Mouse (Mus musculus): ENCODE measurements around the gene AC161166.1. TPM values are rescaled to one million over a fixed set of nuclear protein-coding genes. Genes with fewer than 3 reads are reported as not detected.

AC161166.1 gene
- not detected in 2 replicates for polyA plus RNA-seq (2012; rRNA removed; ENCODE audit: low replicate concordance)

GRCm38 (mm10) chr7:24512355-24512754 lies at the start of gene AC161166.1:
Gene AC161166.1, minus strand, starts transcription at chr7:24512455.

GRCm38 (mm10) chr7:24546068-24546614 lies 33.9 kb upstream of the AC161166.1 start, which contains the start of the genes Pinlyp and Xrcc1:
Gene Pinlyp, minus strand, starts transcription at chr7:24546118.
Gene Xrcc1, plus strand, starts transcription at chr7:24546289.

DNA sequence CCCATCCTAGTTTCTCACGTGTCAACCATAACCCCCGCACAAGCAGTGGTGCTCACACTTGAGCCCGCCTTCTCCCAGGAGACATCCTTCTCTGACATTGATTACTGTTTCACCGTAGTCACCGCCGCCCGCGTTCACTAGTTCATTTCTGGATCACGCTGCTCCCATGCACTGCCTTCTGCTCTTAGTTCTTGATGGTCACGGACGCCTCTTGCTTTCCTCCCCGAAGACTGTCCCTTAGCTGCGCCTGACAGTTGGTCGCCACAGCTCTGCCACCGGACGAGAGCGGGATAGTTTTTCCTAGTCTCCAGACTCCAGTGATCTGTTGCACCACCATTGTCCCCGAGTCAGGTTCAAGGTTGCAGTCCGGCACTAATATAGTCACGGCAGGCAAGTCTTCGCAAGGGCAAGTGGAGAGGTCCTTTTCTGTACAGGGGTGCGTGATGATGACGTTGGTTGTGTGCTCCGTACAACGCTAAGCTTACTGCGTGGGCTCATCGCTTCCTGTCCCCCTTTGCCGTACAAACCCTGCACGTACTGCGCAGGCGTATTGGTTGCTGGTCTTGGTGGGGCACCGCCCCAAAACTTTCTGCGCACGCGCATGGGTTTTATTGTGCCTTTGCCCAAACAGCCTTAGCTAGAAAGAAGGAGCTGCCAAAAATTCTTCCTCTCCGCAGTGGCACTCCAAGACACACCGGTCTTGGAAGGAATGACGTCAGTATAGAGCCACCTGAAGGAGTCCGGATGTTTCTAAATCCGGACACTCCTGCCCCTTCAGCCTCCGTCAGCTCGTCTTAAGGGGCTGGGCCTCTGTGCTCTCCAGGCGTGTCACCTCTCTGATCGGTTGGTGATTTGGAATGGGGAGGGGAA lies 18.0 kb upstream of the AC161166.1 start, which contains the start of gene Irgq:
TSS of gene Irgq (plus strand) at position 628 of the 870 bp plus-strand sequence.

GRCm38 (mm10) chr7:24506838-24507725 lies 5.2 kb downstream of the AC161166.1 start, which contains the start of gene Zfp428:
Gene Zfp428, plus strand, starts transcription at chr7:24507006.

GRCm38 (mm10) chr7:24481474-24482207 lies 30.6 kb downstream of the AC161166.1 start, which contains the start of gene Cadm4:
Gene Cadm4, plus strand, starts transcription at chr7:24482023.

DNA sequence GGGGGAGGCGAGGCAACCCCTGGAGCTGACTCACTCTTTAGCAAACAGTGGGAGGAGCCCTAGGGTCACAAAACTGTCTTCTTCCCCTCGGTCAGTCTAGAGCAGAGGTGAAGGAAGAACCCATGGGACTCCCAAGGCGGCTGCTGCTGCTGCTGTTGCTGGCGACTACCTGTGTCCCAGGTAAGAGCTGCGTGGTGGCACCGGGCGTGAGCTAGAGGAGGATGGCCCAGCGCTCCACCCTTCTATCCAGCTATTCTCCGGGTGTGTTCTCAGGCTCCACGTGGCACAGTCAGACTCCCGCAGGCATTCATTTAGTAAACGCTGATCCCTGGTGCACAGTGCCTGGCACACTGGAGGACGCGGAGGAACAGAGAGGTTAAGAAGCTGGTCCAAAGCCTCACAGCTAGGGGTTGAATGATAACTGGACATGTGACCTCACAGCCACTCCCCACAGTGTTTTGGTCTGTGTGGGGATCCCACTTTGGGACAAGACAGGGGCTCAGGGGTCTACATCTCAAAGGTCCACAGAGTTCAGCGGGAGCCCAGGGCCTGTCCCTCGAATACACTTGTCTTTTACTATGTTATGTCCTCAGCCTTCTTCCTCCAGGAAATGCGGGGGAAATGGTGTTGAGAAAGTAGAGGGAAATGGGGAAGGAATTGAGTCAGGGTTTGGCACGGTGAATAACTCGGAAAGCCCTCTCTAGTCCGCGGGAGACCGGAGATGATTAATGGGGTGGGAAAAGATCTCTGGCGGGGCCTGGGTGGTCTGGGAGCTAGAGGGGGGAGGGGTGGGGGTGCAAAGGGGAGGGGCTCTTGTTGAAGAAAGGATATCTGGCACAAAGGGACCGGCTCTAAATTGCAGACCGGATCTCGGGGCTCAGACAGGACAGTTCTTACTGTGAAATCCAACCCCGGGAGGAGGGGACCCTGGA lies 49.6 kb downstream of the AC161166.1 start, which contains the start of gene Plaur:
TSS of gene Plaur (plus strand) at position 97 of the 932 bp plus-strand sequence.

Other genes starting within 250 kb of the AC161166.1 start
- 1.2 and 2.0 TPM in 2 replicates for gene Zfp93, start 242.0 kb downstream of the AC161166.1 start, polyA plus RNA-seq (2012; rRNA removed; ENCODE audit: low replicate concordance)
- 3.0 and 5.6 TPM in 2 replicates for gene Zfp61, start 211.2 kb downstream of the AC161166.1 start, polyA plus RNA-seq (2012; rRNA removed; ENCODE audit: low replicate concordance)
- 4.3 and 7.8 TPM in 2 replicates for gene Zfp94, start 195.8 kb downstream of the AC161166.1 start, polyA plus RNA-seq (2012; rRNA removed; ENCODE audit: low replicate concordance)
- gene Tescl, start 178.5 kb downstream of the AC161166.1 start, polyA plus RNA-seq (2012; rRNA removed; ENCODE audit: low replicate concordance) = not detected in 2 replicates
- gene Lypd5, start 163.3 kb downstream of the AC161166.1 start, polyA plus RNA-seq (2012; rRNA removed; ENCODE audit: low replicate concordance) = 0.16 and 2.8 TPM in 2 replicates
- 35.8 and 76.3 TPM in 2 replicates for gene Kcnn4, start 142.2 kb downstream of the AC161166.1 start, polyA plus RNA-seq (2012; rRNA removed; ENCODE audit: low replicate concordance)
- 64.5 and 74.1 TPM in 2 replicates for gene Smg9, start 112.8 kb downstream of the AC161166.1 start, polyA plus RNA-seq (2012; rRNA removed; ENCODE audit: low replicate concordance)
- gene Irgc1, start 60.2 kb downstream of the AC161166.1 start, polyA plus RNA-seq (2012; rRNA removed; ENCODE audit: low replicate concordance) = 1.1 and 4.1 TPM in 2 replicates
- 14.8 and 26.7 TPM in 2 replicates for gene Plaur, start 50.0 kb downstream of the AC161166.1 start, polyA plus RNA-seq (2012; rRNA removed; ENCODE audit: low replicate concordance)
- 12.6 and 19.7 TPM in 2 replicates for gene Cadm4, start 30.4 kb downstream of the AC161166.1 start, polyA plus RNA-seq (2012; rRNA removed; ENCODE audit: low replicate concordance)
- 4.9 and 17.5 TPM in 2 replicates for gene Zfp428, start 5.4 kb downstream of the AC161166.1 start, polyA plus RNA-seq (2012; rRNA removed; ENCODE audit: low replicate concordance)
- gene Irgq, start 18.2 kb upstream of the AC161166.1 start, polyA plus RNA-seq (2012; rRNA removed; ENCODE audit: low replicate concordance) = 19.0 and 20.6 TPM in 2 replicates
- gene Pinlyp, start 33.7 kb upstream of the AC161166.1 start, polyA plus RNA-seq (2012; rRNA removed; ENCODE audit: low replicate concordance) = 0.23 and 0.34 TPM in 2 replicates
- 40.5 and 54.7 TPM in 2 replicates for gene Xrcc1, start 33.8 kb upstream of the AC161166.1 start, polyA plus RNA-seq (2012; rRNA removed; ENCODE audit: low replicate concordance)
- 25.3 and 33.7 TPM in 2 replicates for gene Ethe1, start 75.1 kb upstream of the AC161166.1 start, polyA plus RNA-seq (2012; rRNA removed; ENCODE audit: low replicate concordance)
- gene Zfp575, start 75.2 kb upstream of the AC161166.1 start, polyA plus RNA-seq (2012; rRNA removed; ENCODE audit: low replicate concordance) = 0.22 and 0.80 TPM in 2 replicates
- gene Phldb3, start 98.3 kb upstream of the AC161166.1 start, polyA plus RNA-seq (2012; rRNA removed; ENCODE audit: low replicate concordance) = 3.0 and 6.6 TPM in 2 replicates
- 7.3 and 8.8 TPM in 2 replicates for gene Lypd3, start 124.1 kb upstream of the AC161166.1 start, polyA plus RNA-seq (2012; rRNA removed; ENCODE audit: low replicate concordance)
- not detected in 2 replicates for gene Tex101, start 164.2 kb upstream of the AC161166.1 start, polyA plus RNA-seq (2012; rRNA removed; ENCODE audit: low replicate concordance)
- not detected in 2 replicates for gene BC049730, start 196.8 kb upstream of the AC161166.1 start, polyA plus RNA-seq (2012; rRNA removed; ENCODE audit: low replicate concordance)
- gene Gm4763, start 214.5 kb upstream of the AC161166.1 start, polyA plus RNA-seq (2012; rRNA removed; ENCODE audit: low replicate concordance) = not detected in 2 replicates
- gene Cd177, start 247.9 kb upstream of the AC161166.1 start, polyA plus RNA-seq (2012; rRNA removed; ENCODE audit: low replicate concordance) = 0.41 and 0.66 TPM in 2 replicates

Measured in mammary gland, adult 2 months (tissue).